Mouse (Mus musculus): ENCODE results near the gene Krtap6-5.
"Not testable (repeated sequence)": the region's sequence is repeated elsewhere in the genome, so short reads cannot be mapped to it uniquely, and the experiment has no call there.

DNA sequence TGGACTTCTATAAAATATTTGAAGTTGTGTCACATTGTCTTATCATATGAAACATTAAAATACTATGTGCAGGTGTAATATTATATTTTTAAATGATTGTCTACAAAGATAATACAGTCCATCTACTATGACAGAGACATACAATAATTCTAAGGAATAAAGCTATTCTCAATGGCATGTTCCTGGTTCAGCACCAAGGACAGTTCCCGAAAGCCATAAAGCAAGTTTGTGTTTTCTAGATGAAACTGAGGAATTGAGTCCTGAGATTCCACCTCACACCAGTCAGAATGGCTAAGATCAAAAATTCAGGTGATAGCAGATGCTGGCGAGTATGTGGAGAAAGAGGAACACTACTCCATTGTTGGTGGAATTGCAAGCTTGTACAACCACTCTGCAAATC is 23.4 kb upstream of the Krtap6-5 start:
- TF ChIP-seq POLR2A (IDR thresholded peaks at IDR 0.05; ENCODE audit: insufficient read length, low read depth); MYOG (IDR thresholded peaks at IDR 0.05; ENCODE audit: control insufficient read depth in 1 of 3, insufficient read depth in 1 of 3, insufficient read length in 2 of 3, low read depth in 2 of 3); MYOD1 (IDR thresholded peaks at IDR 0.05; ENCODE audit: control insufficient read depth in 1 of 3, insufficient read length in 2 of 3, low read depth in 2 of 3): not testable (repeated sequence)
